Mouse (Mus musculus): ENCODE results near the gene Gpr88.

DNA sequence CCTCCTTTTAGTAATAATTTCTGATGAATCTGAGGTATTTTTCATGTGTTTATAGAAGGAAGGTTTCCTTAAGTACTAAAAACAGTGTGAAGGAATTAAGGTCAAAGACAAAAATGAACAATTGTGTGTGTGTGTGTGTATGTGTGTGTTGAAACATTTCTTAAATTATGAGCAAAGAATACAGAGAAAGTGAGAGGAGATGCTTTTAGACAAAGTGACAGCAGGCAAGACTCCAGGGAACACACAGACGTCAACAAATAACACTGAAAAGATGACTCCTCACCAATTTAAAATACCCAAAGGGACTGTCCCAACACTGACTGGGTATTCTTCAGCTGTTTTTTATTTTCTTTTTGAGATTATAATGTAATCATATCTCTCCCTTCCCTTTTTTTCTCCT lies 37.0 kb downstream of the Gpr88 start:
- TF ChIP-seq POLR2A (IDR thresholded peaks at IDR 0.05; ENCODE audit: low read depth, low read length), result no peak
- no peak for TF ChIP-seq CTCF (IDR thresholded peaks at IDR 0.05; ENCODE audit: borderline replicate concordance, insufficient read depth, low read length)
